Mouse (Mus musculus) midbrain, embryonic 16.5 days (tissue): Measurements from ENCODE around the gene Srrd. TPM values are rescaled to one million over a fixed set of nuclear protein-coding genes. Genes with fewer than 3 reads are reported as not detected.
A peak's percentile ranks its signal among the peaks of the same experiment; 100 is the strongest.
"Not testable (repeated sequence)": the region's sequence is repeated elsewhere in the genome, so short reads cannot be mapped to it uniquely, and the experiment has no call there.

ENCODE experiments used
- ATAC-seq: fragments of 200-750 bp; cut with Nextera tagmentation; 2 replicates; pipeline ENCODE4 v1.8.0; 2017; ENCODE audit warnings: moderate TSS enrichment
- H3K27ac ChIP-seq: fragments of 300-500 bp; sonication (generic); 2 replicates; pipeline ENCODE4 v1.5.1; 2014; ENCODE audit warnings: mild to moderate bottlenecking, low read length, mixed read lengths
- H3K27me3 ChIP-seq: fragments of 300-500 bp; sonication (generic); 2 replicates; pipeline ENCODE4 v1.6.1; 2014; ENCODE audit warnings: low read depth, low read length, mixed read lengths; ENCODE audit not compliant: control insufficient read depth, insufficient read depth
- H3K36me3 ChIP-seq: fragments of 300-500 bp; sonication (generic); 2 replicates; pipeline ENCODE4 v1.6.1; 2014; ENCODE audit warnings: mild to moderate bottlenecking, low read length, moderate library complexity, mixed read lengths; ENCODE audit not compliant: control insufficient read depth, insufficient read depth
- H3K4me1 ChIP-seq: fragments of 300-500 bp; sonication (generic); 2 replicates; pipeline ENCODE4 v1.6.1; 2014; ENCODE audit warnings: mild to moderate bottlenecking, low read length, mixed read lengths; ENCODE audit not compliant: control insufficient read depth, insufficient read depth
- H3K4me2 ChIP-seq: fragments of 300-500 bp; sonication (generic); 2 replicates; pipeline ENCODE4 v1.6.1; 2014; ENCODE audit warnings: mild to moderate bottlenecking, low read length, mixed read lengths
- H3K4me3 ChIP-seq: fragments of 300-500 bp; sonication (generic); 2 replicates; pipeline ENCODE4 v1.5.1; 2014; ENCODE audit warnings: low read depth, mild to moderate bottlenecking, low read length, moderate library complexity, mixed read lengths
- H3K9ac ChIP-seq: fragments of 300-500 bp; sonication (generic); 2 replicates; pipeline ENCODE4 v1.6.1; 2014; ENCODE audit warnings: low read depth, low read length, mixed read lengths
- H3K9me3 ChIP-seq: fragments of 300-500 bp; sonication (generic); replicated peaks from 2 replicates; pipeline ENCODE4 v1.6.1; 2014; ENCODE audit warnings: mild to moderate bottlenecking, low read length, mixed read lengths; ENCODE audit not compliant: control insufficient read depth, poor library complexity, severe bottlenecking
- WGBS: fragments of 180-500 bp; shearing (Covaris S2); extraction: QIAGEN DNeasy Blood & Tissue Kit; methylation state at CpG from one replicate; pipeline ENCODE4 v1.1.7; 2014; 5-methylcytosine and 5-hydroxymethylcytosine counted together
- polyA plus RNA-seq: library from polyadenylated mRNA; unstranded; fragments of >200 nt; fragmentation: Nextera tagmentation; extraction: Ambion mirVana; gene quantifications from 2 replicates; pipeline ENCODE4 v1.2.1, GENCODE M21; 2015

The Srrd gene
- polyA plus RNA-seq, 1 experiment from 2014 or later: 56.8 TPM

DNA sequence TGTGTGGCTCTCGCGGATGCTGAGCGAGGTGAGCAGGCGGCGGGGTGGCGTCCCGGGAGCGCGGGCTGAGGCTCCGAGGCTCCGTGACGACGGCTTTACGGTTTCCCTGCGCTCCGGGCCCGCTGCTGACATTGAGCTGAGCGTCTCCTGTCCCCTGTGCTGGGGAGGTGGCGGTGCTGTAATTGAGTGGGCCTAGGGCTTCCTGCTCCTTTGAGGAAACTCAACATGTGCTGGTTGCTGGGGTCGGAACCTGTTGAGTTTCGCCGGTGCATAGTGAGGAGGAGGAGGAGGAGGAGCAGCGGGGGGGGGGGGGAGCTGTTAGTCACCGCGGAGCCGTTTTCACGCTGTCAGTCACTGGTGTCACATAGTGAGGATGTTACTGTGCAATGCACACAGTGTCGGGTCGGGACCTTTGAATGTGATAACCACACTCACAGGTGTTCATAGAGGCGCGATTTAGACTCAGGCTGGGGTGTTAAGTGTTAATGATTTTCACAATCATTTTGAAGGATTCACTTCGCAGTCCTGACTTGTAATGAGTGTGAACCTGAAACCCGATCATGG lies 16.3 kb downstream of the Srrd start:
- peak overlapping the region; percentile 83 for H3K9ac ChIP-seq
- peak overlapping the region; percentile 71 for H3K4me2 ChIP-seq
- peaks cover 14% of the 10 kb centered on the region for H3K4me1 ChIP-seq
- WGBS: 2% methylated on average over 32 of the region's 33 CpGs
- ATAC-seq: peak; percentile 70
- peak overlapping the region; percentile 89 for H3K27ac ChIP-seq
- no peaks in the 10 kb centered on the region for H3K27me3 ChIP-seq
- H3K4me3 ChIP-seq: peak overlapping the region; percentile 97
- no peaks in the 10 kb centered on the region for H3K9me3 ChIP-seq
- H3K36me3 ChIP-seq: peaks cover 27% of the 10 kb centered on the region

DNA sequence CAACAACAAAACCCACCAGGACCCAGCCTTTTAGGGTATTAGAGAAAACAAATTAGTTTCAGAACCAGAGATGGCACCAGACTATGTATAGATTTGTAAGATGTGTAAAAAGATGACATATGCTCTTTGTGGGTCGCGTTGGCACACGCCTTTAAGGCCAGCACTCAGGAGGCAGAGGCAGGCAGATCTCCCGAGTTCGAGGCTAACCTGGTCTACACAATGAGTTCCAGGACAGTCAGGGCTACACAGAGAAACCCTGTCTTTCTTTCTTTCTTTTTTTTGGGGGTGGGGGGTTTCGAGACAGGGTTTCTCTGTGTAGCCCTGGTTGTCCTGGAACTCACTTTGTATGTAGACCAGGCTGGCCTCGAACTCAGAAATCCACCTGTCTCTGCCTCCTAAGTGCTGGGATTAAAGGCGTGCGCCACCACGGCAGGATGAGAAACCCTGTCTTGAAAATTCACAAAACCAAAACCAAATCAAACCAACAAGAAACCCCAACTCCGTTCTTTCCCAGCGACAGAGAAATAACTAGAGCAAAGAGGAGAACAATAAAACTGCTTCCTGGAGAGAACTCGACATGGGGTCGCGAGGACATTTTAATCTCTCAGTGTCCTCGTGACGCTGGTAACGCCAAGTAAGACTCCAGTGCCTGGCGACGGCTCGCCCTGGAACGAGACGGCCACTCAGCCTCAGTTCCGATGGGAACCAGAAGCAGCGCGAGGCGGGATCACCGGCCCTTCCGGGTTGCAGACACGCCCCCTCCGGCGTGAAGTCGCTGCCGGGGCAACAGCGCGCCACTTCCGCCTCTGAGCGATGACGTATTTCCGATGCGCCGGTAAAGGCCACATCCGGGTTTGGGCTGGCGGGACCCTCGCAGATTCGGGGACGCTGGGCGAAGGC lies 17.0 kb downstream of the Srrd start, which contains the start of gene Tfip11:
Gene Tfip11 (plus strand): TSS at position 813 of the 900 bp plus-strand sequence.
- H3K4me3 ChIP-seq: peak within 1 kb of the TSS; percentile 97
- H3K27ac ChIP-seq: peak within 1 kb of the TSS; percentile 89
- H3K4me1 ChIP-seq: peaks cover 14% of the 10 kb centered on the region
- peak within 1 kb of the TSS; percentile 83 for H3K9ac ChIP-seq
- H3K27me3 ChIP-seq: no peaks in the 10 kb centered on the region
- H3K9me3 ChIP-seq: no peaks in the 10 kb centered on the region
- peak; percentile 92 for ATAC-seq
- H3K36me3 ChIP-seq: peaks cover 19% of the 10 kb centered on the region
- peak within 1 kb of the TSS; percentile 71 for H3K4me2 ChIP-seq
- 8% methylated on average over 48 of the region's 48 CpGs for WGBS

DNA sequence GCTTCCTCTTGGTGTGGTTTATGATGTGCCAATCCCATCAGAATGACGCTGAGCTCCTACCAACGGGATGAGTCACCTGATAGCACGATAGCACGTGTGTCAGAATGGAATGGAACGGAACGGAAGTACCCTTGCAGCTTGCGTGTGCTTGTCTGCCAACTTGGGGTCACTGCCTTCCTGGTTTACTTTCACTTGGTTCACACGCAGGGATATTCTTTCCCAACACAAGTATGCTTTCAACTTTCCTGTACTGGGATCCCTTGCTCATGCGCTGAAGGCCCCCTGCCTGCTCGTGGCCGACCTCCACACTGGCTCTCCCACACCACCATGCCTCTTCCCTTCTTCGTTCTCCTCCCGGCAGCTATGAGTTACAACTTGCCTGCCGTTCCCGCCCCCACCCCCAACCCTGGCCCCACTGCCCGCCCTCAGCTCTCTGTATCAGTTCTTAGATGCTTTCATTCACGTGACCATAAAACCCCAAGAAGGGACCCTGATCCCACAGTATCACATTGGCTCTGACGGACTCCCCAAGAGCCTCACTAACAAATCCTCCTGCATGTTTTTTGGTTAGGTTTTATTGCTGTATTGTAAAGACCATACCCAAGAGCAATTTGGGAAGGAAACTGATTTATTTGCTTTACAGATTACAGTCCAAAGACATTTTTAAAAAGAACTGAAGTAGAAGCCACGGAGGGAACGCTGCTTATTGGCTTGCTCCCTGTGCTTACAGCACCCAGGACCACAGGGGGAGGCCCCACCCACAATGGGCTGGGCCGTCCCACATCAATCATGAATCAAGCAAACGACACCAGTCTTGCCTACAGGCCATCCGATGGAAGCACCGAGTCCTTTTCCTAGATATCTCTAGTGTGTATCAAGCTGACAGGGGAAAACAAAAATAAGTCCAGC lies 17.9 kb downstream of the Srrd start:
- peak; percentile 32 for ATAC-seq
- H3K9me3 ChIP-seq: no peaks in the 10 kb centered on the region
- peaks cover 10% of the 10 kb centered on the region for H3K36me3 ChIP-seq
- H3K27ac ChIP-seq: no peak overlapping the region
- H3K4me1 ChIP-seq: peaks cover 14% of the 10 kb centered on the region
- 39% methylated on average over 24 of the region's 24 CpGs for WGBS
- H3K9ac ChIP-seq: no peak overlapping the region
- H3K27me3 ChIP-seq: no peaks in the 10 kb centered on the region
- H3K4me3 ChIP-seq: no peak overlapping the region
- H3K4me2 ChIP-seq: peak overlapping the region; percentile 18; the same call in 1 of the 2 replicates

DNA sequence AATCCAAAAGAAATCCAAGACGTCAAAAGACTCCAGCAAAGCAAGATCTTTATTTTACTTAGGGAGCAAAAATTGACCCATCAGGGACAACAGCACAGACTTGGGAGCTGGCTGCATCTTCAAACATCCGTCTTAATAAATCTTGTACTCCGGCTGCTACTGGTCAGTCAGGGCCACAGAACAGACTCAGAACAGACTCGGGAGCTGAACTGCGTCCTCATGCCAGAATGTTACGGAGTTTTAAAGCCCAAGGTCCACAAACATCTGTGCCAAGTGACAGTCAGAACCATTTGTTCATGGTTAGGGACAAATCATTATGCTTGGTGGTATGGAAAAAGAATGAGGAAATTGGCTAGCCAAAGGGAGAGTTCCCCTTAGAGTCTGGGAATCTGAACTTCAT lies 19.6 kb downstream of the Srrd start:
- 91% methylated on average over 6 of the region's 6 CpGs for WGBS
- Histone ChIP-seq H3K4me3 (no peak overlapping the region), H3K9me3 (no peaks in the 10 kb centered on the region), H3K27ac (no peak overlapping the region), H3K9ac (no peak overlapping the region), H3K27me3 (no peaks in the 10 kb centered on the region), H3K36me3 (no peaks in the 10 kb centered on the region), H3K4me1 (peaks cover 14% of the 10 kb centered on the region), H3K4me2 (no peak overlapping the region)
- ATAC-seq: no peak

DNA sequence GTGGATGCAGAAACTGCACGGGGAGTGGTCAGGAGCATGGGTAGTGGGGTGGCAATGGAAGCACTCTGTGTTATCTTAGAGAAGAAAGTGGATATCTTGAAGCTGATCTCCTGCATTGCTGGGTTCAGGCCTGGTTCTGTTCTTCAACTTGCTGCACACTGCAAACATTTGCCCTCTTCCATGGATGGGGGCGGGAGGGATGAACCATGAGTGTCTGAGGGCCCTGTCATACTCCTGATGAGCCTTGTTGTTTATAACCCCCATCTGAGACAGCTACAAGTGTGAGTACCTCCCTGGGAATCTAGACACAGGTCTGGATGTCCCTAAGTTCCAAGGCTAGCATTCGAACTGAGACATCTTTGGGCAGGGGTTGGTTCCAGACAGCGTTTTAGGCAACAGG lies 21.5 kb downstream of the Srrd start:
- Histone ChIP-seq H3K27ac (no peak overlapping the region), H3K4me2 (no peak overlapping the region), H3K9me3 (no peaks in the 10 kb centered on the region), H3K36me3 (peaks cover 2% of the 10 kb centered on the region; the same call in 1 of the 2 replicates), H3K4me3 (no peak overlapping the region), H3K9ac (no peak overlapping the region), H3K27me3 (no peaks in the 10 kb centered on the region), H3K4me1 (0 out of 2 replicates have a peak, but pooled peaks cover 2% of the 10 kb centered on the region)
- WGBS: 77% methylated on average over 4 of the region's 4 CpGs
- no peak for ATAC-seq

DNA sequence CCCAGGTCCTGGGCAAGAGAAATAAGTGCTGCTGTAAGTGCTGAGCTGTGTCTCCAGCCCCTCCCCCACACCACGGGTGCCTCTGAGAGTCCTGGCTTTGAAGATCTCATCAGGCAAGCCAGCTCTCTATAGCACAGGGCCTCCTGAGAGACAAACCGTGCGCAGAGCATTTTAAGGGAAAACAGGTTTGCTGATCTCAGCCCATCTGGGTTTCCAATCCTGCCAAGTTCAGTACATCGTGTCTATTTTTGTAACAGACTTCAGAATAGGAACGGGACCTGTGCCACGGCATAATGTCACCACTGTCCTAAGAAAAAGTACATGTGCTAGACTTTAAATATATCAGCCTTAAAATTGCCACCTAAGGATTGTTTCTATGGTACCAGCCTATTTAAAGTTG lies 21.9 kb downstream of the Srrd start:
- H3K36me3 ChIP-seq: peaks cover 3% of the 10 kb centered on the region; the same call in 1 of the 2 replicates
- no peaks in the 10 kb centered on the region for H3K27me3 ChIP-seq
- no peak overlapping the region for H3K9ac ChIP-seq
- 0 out of 2 replicates have a peak, but pooled peaks cover 2% of the 10 kb centered on the region for H3K4me1 ChIP-seq
- 79% methylated on average over 6 of the region's 6 CpGs for WGBS
- H3K4me2 ChIP-seq: no peak overlapping the region
- H3K9me3 ChIP-seq: no peaks in the 10 kb centered on the region
- no peak for ATAC-seq
- H3K4me3 ChIP-seq: no peak overlapping the region
- no peak overlapping the region for H3K27ac ChIP-seq

DNA sequence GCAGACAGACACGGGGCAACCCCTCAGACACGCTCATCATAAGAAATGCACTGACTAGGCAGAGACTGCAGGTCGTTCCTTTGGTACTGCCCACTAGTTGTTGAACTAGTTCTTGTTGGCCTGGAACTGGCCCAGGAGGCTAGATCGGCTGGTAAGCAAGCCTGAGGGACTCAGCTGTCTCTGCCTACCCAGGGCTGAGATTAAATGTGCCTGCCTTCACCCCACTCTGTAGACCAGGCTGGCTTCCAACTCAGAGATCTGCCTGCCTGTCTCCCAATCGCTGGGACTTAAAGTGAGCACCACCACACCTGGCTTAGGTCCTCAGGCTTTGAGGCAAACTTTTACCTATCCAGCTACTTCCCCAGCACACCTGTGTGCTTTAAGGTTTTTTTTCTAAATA lies 22.5 kb downstream of the Srrd start:
- 86% methylated on average over 5 of the region's 5 CpGs for WGBS
- no peaks in the 10 kb centered on the region for H3K27me3 ChIP-seq

DNA sequence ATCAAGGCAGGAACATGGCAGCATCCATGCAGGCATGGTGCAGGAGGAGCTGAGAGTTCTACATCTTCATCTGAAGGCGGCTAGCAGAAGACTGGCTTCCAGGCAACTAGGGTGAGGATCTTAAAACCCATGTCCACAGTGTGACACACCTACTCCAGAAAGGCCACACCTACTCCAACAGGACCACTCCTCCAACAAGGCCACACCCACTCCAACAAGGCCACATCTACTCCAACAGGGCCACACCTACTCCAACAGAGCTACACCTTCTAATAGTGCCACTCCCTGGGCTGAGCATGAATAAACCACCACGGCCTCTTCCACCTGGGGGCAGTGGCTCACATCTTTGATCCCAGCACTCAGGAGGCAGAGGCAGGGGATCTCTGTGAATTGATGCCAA lies 23.5 kb downstream of the Srrd start:
- not testable (repeated sequence) for H3K27me3 ChIP-seq, H3K27ac ChIP-seq, ATAC-seq, H3K9ac ChIP-seq, H3K4me2 ChIP-seq, H3K36me3 ChIP-seq, H3K4me1 ChIP-seq, H3K9me3 ChIP-seq, H3K4me3 ChIP-seq
- 64% methylated on average over 2 of the region's 2 CpGs for WGBS

More for the DNA sequence above, 22.5 kb downstream of the Srrd start:
- no peak overlapping the region for H3K4me2 ChIP-seq
- no peak for ATAC-seq
- peaks cover 6% of the 10 kb centered on the region for H3K36me3 ChIP-seq
- H3K4me3 ChIP-seq: no peak overlapping the region
- no peak overlapping the region for H3K27ac ChIP-seq
- H3K9ac ChIP-seq: no peak overlapping the region
- no peaks in the 10 kb centered on the region for H3K4me1 ChIP-seq
- no peaks in the 10 kb centered on the region for H3K9me3 ChIP-seq
